In the genomic region with DNA sequence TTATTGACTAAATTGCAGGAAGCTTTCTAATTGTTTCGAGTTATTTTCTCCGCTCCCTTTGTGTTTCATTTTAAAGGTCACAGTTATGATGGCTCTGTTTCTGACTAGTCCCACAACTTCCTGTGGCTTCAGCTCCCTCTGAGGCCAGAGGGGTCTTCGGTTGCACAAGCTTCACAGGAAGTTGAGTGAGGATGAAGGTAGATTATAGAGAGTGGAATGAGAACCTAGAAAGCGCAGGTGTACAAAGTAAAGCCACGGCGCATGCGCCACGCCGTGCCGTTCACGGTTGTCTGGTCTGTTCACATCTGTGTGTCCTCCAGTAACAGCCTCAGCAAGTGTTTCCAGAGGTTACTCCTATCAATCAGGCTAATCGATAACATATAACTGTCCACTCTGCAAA, we compare ENCODE assay signal across 32 mouse cellular contexts. TPM values are rescaled to one million over a fixed set of nuclear protein-coding genes. Genes with fewer than 3 reads are reported as not detected.
DNase-seq lines count a peak whose midpoint lies in the region; TF ChIP-seq lines count a peak whose summit lies in the region.
"Had no signal": no experiment of that assay in that cellular context is flagged by ENCODE, and none has a peak within 500 bp of the region (broad histone marks: within the 10 kb centered on the region; RNA-seq: fewer than 3 reads in every experiment).

No protein-coding gene starts in this region.

- H3K27me3 ChIP-seq in thymus, adult 2 months (ENCODE audit: control insufficient read depth, insufficient read depth, low read length), result no peaks in the 10 kb centered on the region
- H3K27me3 ChIP-seq: heart, embryonic 13.5 days; hindbrain, embryonic 15.5 days; intestine, embryonic 15.5 days; neural tube, embryonic 13.5 days had no signal

- no peak overlapping the region for H3K4me3 ChIP-seq in thymus, adult 2 months (ENCODE audit: control insufficient read depth, insufficient read depth, low read length)
- H3K4me3 ChIP-seq: erythroblast, embryonic 14.5 days; heart, adult 2 months; heart, embryonic 13.5 days; hindbrain, embryonic 10.5 days; hindbrain, embryonic 15.5 days; intestine, embryonic 15.5 days; layer of hippocampus, adult 2 months; myocyte; neural tube, embryonic 13.5 days had no signal

- TF ChIP-seq CTCF in thymus, adult 2 months (IDR thresholded peaks at IDR 0.05; ENCODE audit: borderline replicate concordance, control insufficient read depth, extremely low read depth, insufficient read depth, low read length, poor library complexity), result no peak

- TF ChIP-seq POLR2A in thymus, adult 2 months (IDR thresholded peaks at IDR 0.05; ENCODE audit: control insufficient read depth, extremely low read depth, insufficient read depth, low read length, poor library complexity), result no peak

- WGBS in thymus, adult 2 months, result 18% methylated on average over 12 of the region's 12 CpGs

- no peaks in the 10 kb centered on the region for H3K36me3 ChIP-seq in thymus, adult 2 months (ENCODE audit: control insufficient read depth, insufficient read depth, low read length)
- H3K36me3 ChIP-seq: G1E; heart, embryonic 13.5 days; hindbrain, embryonic 10.5 days; hindbrain, embryonic 15.5 days; intestine, embryonic 15.5 days; neural tube, embryonic 13.5 days had no signal

- peaks cover 13% of the 10 kb centered on the region for H3K4me1 ChIP-seq in thymus, adult 2 months (replicated peaks; ENCODE audit: control insufficient read depth, insufficient read depth, low read length)
- H3K4me1 ChIP-seq: hindbrain, embryonic 15.5 days; intestine, embryonic 15.5 days; neural tube, embryonic 13.5 days had no signal

- no peak overlapping the region for H3K27ac ChIP-seq in thymus, adult 2 months (ENCODE audit: control insufficient read depth, insufficient read depth, low read length)
- H3K27ac ChIP-seq: heart, adult 2 months; heart, embryonic 13.5 days; hindbrain, embryonic 10.5 days; hindbrain, embryonic 15.5 days; intestine, embryonic 15.5 days; layer of hippocampus, adult 2 months; liver, embryonic 14.5 days; neural tube, embryonic 13.5 days had no signal

- DNase-seq in thymus, adult 18-20 months, result peak; percentile 7 to 11
- DNase-seq in thymus, adult 2 months, result no peak
- peak; percentile 55 for DNase-seq in induced T-regulatory cell, adult 2 months (ENCODE audit: low read depth)
- DNase-seq in thymus, postnatal 10 days (ENCODE audit: low spot score in 2 of 2), result peak; percentile 14 to 22
- DNase-seq in lung, postnatal 36 days, result no peak
- no peak for DNase-seq in layer of hippocampus, postnatal 10 days (ENCODE audit: low spot score in 2 of 2)
- DNase-seq in ovary, postnatal 36 days (ENCODE audit: low spot score), result no peak
- DNase-seq in layer of hippocampus, postnatal 25 days (ENCODE audit: extremely low spot score in 1 of 2, low spot score in 1 of 2), result no peak
- DNase-seq: adrenal gland, postnatal 14 days; cerebellum, adult 18-20 months; cerebellum, postnatal 14 days; forebrain, postnatal 0 days; gastrocnemius, postnatal 14 days; heart, adult 2 months; heart, postnatal 14 days; kidney, adult 2 months; kidney, postnatal 36 days; liver; lung, adult 2 months; lung, postnatal 10 days; retina, postnatal 1 day; right cerebral cortex, postnatal 14 days had no signal

RNA-seq across cellular contexts. Expression of a gene that starts 43.2 kb away (rescaled TPM):
- 17.9 and 19.1 TPM in 2 replicates for polyA plus RNA-seq in thymus, adult 2 months (2012; rRNA removed)
- 10 to 100 TPM; 78.8 to 84.6 TPM for total RNA-seq in layer of hippocampus, postnatal 10 days (2021)
- 100 to 1,000 TPM in 1 of 2 experiments, 10 to 100 TPM in 1; 96.6 to 102 TPM for total RNA-seq in layer of hippocampus, postnatal 25 days (2021)

Comparison
In these comparisons a context has a peak if more than half of its experiments do, and no peak if none do; other contexts are left out.
1. DNase-seq: peak in thymus, adult 18-20 months (2 of 2), induced T-regulatory cell, adult 2 months (single experiment) and thymus, postnatal 10 days (2 of 2); none in thymus, adult 2 months (single experiment), lung, postnatal 36 days (single experiment), layer of hippocampus, postnatal 10 days (0 of 2), ovary, postnatal 36 days (single experiment) and layer of hippocampus, postnatal 25 days (0 of 2).